Comparison of ENCODE assay signal across 17 mouse cellular contexts in genomic region chr2:145283746-145284145, GRCm38 (mm10).
DNase-seq lines count a peak whose midpoint lies in the region; TF ChIP-seq lines count a peak whose summit lies in the region.
"Had no signal": no experiment of that assay in that cellular context is flagged by ENCODE, and none has a peak within 500 bp of the region (broad histone marks: within the 10 kb centered on the region; RNA-seq: fewer than 3 reads in every experiment).

No protein-coding gene starts in this region.

- 49% methylated on average over 2 of the region's 2 CpGs for WGBS in kidney, adult 2 months

- H3K27me3 ChIP-seq in kidney, adult 2 months (replicated peaks; ENCODE audit: control insufficient read depth, insufficient read depth, low read length), result no peaks in the 10 kb centered on the region
- no peaks in the 10 kb centered on the region for H3K27me3 ChIP-seq in CH12.LX (replicated peaks)
- H3K27me3 ChIP-seq: embryonic facial prominence, embryonic 13.5 days; heart, embryonic 15.5 days; liver, embryonic 15.5 days; megakaryocyte, embryonic 14.5 days; neural tube, embryonic 12.5 days had no signal

- in situ Hi-C loops in CH12.LX (cut with MboI; ENCODE audit: low pct_ligation_motif_present, low pct_unique_long_range_greater_than_20kb, low sequenced_read_pairs), result no loop called here

- H3K9me3 ChIP-seq in CH12.LX (replicated peaks; ENCODE audit: low read length), result no peaks in the 10 kb centered on the region
- H3K9me3 ChIP-seq: embryonic facial prominence, embryonic 13.5 days; heart, embryonic 15.5 days; liver, embryonic 15.5 days; megakaryocyte, embryonic 14.5 days; neural tube, embryonic 12.5 days had no signal

- H3K4me3 ChIP-seq in kidney, adult 2 months (ENCODE audit: insufficient read depth, low read depth, low read length), result no peak overlapping the region
- H3K4me3 ChIP-seq in CH12.LX (replicated peaks in 1 of 3; ENCODE audit: low read depth in 2 of 3, low read length in 2 of 3, poor library complexity in 1 of 3), result no peak overlapping the region
- H3K4me3 ChIP-seq: embryonic facial prominence, embryonic 13.5 days; heart, embryonic 15.5 days; liver, embryonic 15.5 days; megakaryocyte, embryonic 14.5 days; neural tube, embryonic 12.5 days had no signal

- DNase-seq in kidney, adult 2 months, result peak; percentile 33
- DNase-seq in kidney, adult 18-20 months, result no peak
- peak; percentile 15 for DNase-seq in CH12.LX (ENCODE audit: extremely low read depth)
- DNase-seq in adrenal gland, postnatal 14 days, result peak; percentile 57
- DNase-seq in skeletal muscle tissue, adult 2 months (ENCODE audit: low read depth, low spot score), result peak; percentile 17
- DNase-seq in retina, postnatal 1 day, result no peak
- DNase-seq in spleen, postnatal 36 days (ENCODE audit: low spot score in 2 of 2), result no peak
- DNase-seq: cerebellum, adult 11 months; cerebellum, postnatal 25 days; heart, adult 18-20 months; right cerebral cortex, postnatal 25 days had no signal

- no peak for TF ChIP-seq POLR2A in kidney, adult 2 months (IDR thresholded peaks at IDR 0.05; ENCODE audit: low read depth, low read length)
- no peak for TF ChIP-seq POLR2A in CH12.LX (IDR thresholded peaks at IDR 0.05; ENCODE audit: low read depth, low read length)

- TF ChIP-seq RAD21 in CH12.LX (IDR thresholded peaks at IDR 0.05; ENCODE audit: low read depth, low read length), result no peak

- TF ChIP-seq CTCF in kidney, adult 2 months (conservative IDR thresholded peaks at IDR 0.05; ENCODE audit: insufficient read depth, insufficient read length, low read depth, low read length), result no peak
- no peak for TF ChIP-seq CTCF in CH12.LX (conservative IDR thresholded peaks at IDR 0.05 in 1 of 2, IDR thresholded peaks at IDR 0.05 in 1 of 2; ENCODE audit: low read depth in 2 of 2, low read length in 2 of 2)

- H3K4me1 ChIP-seq in kidney, adult 2 months (ENCODE audit: control insufficient read depth, insufficient read depth, low read length), result no peaks in the 10 kb centered on the region; the same call in 1 of the 2 replicates
- peaks cover 0 to 5% of the 10 kb centered on the region in 2 experiments; a peak in 2 of 4 replicates for H3K4me1 ChIP-seq in CH12.LX (ENCODE audit: control insufficient read depth in 1 of 2, insufficient read depth in 2 of 2)
- H3K4me1 ChIP-seq: embryonic facial prominence, embryonic 13.5 days; heart, embryonic 15.5 days; liver, embryonic 15.5 days; neural tube, embryonic 12.5 days had no signal

- no peak overlapping the region for H3K4me2 ChIP-seq in CH12.LX (ENCODE audit: insufficient read depth, low read depth, poor library complexity, severe bottlenecking)
- H3K4me2 ChIP-seq: embryonic facial prominence, embryonic 13.5 days; heart, embryonic 15.5 days; liver, embryonic 15.5 days; neural tube, embryonic 12.5 days had no signal

- dilution Hi-C loops in CH12.LX (cut with MboI; ENCODE audit: extremely low pct_ligation_motif_present, extremely low pct_unique_long_range_greater_than_20kb, low sequenced_read_pairs), result no loop called here

- no peaks in the 10 kb centered on the region for H3K79me2 ChIP-seq in CH12.LX (replicated peaks; ENCODE audit: control insufficient read depth, extremely low read depth, insufficient read depth, poor library complexity, severe bottlenecking)

- no peak for TF ChIP-seq EP300 in CH12.LX (IDR thresholded peaks at IDR 0.05; ENCODE audit: low read length)

- no peak overlapping the region for H3K27ac ChIP-seq in kidney, adult 2 months (ENCODE audit: insufficient read depth, low read depth, low read length)
- H3K27ac ChIP-seq in CH12.LX (ENCODE audit: insufficient read depth, low read depth), result no peak overlapping the region
- H3K27ac ChIP-seq: embryonic facial prominence, embryonic 13.5 days; heart, embryonic 15.5 days; kidney, postnatal 0 days; liver, embryonic 15.5 days; neural tube, embryonic 12.5 days had no signal

- no peak overlapping the region for H3K9ac ChIP-seq in CH12.LX (ENCODE audit: insufficient read depth, low read depth)
- H3K9ac ChIP-seq: embryonic facial prominence, embryonic 13.5 days; heart, embryonic 15.5 days; liver, embryonic 15.5 days; neural tube, embryonic 12.5 days had no signal

- H3K36me3 ChIP-seq in kidney, adult 2 months (ENCODE audit: control insufficient read depth, insufficient read depth, low read length), result no peaks in the 10 kb centered on the region
- H3K36me3 ChIP-seq in CH12.LX (replicated peaks in 1 of 2; ENCODE audit: control insufficient read depth in 1 of 2, insufficient read depth in 1 of 2, low read length in 1 of 2), result no peaks in the 10 kb centered on the region
- H3K36me3 ChIP-seq: embryonic facial prominence, embryonic 13.5 days; heart, embryonic 15.5 days; liver, embryonic 15.5 days; neural tube, embryonic 12.5 days had no signal

TF ChIP-seq in CH12.LX, 34 proteins besides CTCF, POLR2A, EP300 and RAD21:
- TF ChIP-seq ZNF384 (IDR thresholded peaks at IDR 0.05; ENCODE audit: low read depth, low read length) (no peak), BHLHE40 (IDR thresholded peaks at IDR 0.05; ENCODE audit: low read depth, low read length) (no peak), ELF1 (IDR thresholded peaks at IDR 0.05; ENCODE audit: low read depth, low read length) (no peak), ZC3H11A (IDR thresholded peaks at IDR 0.05; ENCODE audit: low read depth, low read length) (no peak)

Comparison
In these comparisons a context has a peak if more than half of its experiments do, and no peak if none do; other contexts are left out.
1. DNase-seq: peak in kidney, adult 2 months (single experiment), CH12.LX (single experiment), adrenal gland, postnatal 14 days (single experiment) and skeletal muscle tissue, adult 2 months (single experiment); none in kidney, adult 18-20 months (single experiment), retina, postnatal 1 day (single experiment) and spleen, postnatal 36 days (0 of 2).